Mouse (Mus musculus) embryonic facial prominence, embryonic 13.5 days (tissue): ENCODE measurements at regions not wholly inside any gene's neighbourhood (a gene's known extent, or its start where the extent isn't known, plus 50 kb on each side); places are given as distances from the start of the nearest gene placed in this dataset.

ENCODE experiments used
- ATAC-seq: fragments of 200-750 bp; cut with Nextera tagmentation; 2 replicates; pipeline ENCODE4 v1.8.0; 2017; ENCODE audit warnings: low read depth; ENCODE audit not compliant: insufficient number of reproducible peaks, insufficient read depth, low FRiP score, low TSS enrichment
- H3K27ac ChIP-seq: fragments of 300-500 bp; sonication (generic); 2 replicates; pipeline ENCODE4 v1.5.1; 2015; ENCODE audit warnings: moderate library complexity, mild to moderate bottlenecking, inconsistent platforms
- H3K27me3 ChIP-seq: fragments of 300-500 bp; sonication (generic); 2 replicates; pipeline ENCODE4 v1.6.1; 2015; ENCODE audit warnings: mild to moderate bottlenecking, inconsistent platforms
- H3K36me3 ChIP-seq: fragments of 300-500 bp; sonication (generic); 2 replicates; pipeline ENCODE4 v1.6.1; 2015; ENCODE audit warnings: mild to moderate bottlenecking, inconsistent platforms
- H3K4me1 ChIP-seq: fragments of 300-500 bp; sonication (generic); 2 replicates; pipeline ENCODE4 v1.6.1; 2015; ENCODE audit warnings: inconsistent platforms
- H3K4me2 ChIP-seq: fragments of 300-500 bp; sonication (generic); 2 replicates; pipeline ENCODE4 v1.6.1; 2015; ENCODE audit warnings: moderate library complexity, mild to moderate bottlenecking, inconsistent platforms
- H3K4me3 ChIP-seq: fragments of 300-500 bp; sonication (generic); 2 replicates; pipeline ENCODE4 v1.5.1; 2015; ENCODE audit warnings: mild to moderate bottlenecking, inconsistent platforms
- H3K9ac ChIP-seq: fragments of 300-500 bp; sonication (generic); 2 replicates; pipeline ENCODE4 v1.6.1; 2015; ENCODE audit warnings: mild to moderate bottlenecking, inconsistent platforms
- H3K9me3 ChIP-seq: fragments of 300-500 bp; sonication (generic); 2 replicates; pipeline ENCODE4 v1.6.1; 2016; ENCODE audit warnings: inconsistent platforms
- WGBS: fragments of 180-500 bp; shearing (Covaris S2); methylation state at CpG from one replicate; pipeline ENCODE4 v1.1.7; 2015; ENCODE audit warnings: mixed read lengths; 5-methylcytosine and 5-hydroxymethylcytosine counted together

DNA sequence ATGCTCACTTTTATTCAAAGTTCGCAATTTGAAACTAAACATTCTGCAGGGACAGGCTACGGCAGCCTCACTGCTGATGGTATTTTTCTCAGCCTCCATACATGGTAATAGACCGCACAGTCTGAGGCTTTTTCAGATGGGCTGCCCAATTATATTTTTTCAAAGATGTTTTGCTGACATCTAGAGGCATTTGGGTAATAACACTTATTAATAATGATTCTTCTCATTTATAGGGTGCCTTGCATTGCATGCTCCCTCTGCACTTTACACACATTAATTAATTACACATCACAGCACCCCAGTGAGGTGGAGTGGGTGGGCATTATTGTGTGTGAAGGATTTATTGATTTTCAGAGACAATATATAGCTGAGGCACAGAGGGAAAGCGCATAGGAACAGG is 644.5 kb downstream of the Pkhd1 start:
- Histone ChIP-seq H3K9ac (no peak overlapping the region), H3K27me3 (no peaks in the 10 kb centered on the region), H3K27ac (no peak overlapping the region), H3K36me3 (no peaks in the 10 kb centered on the region), H3K4me1 (peaks cover 3% of the 10 kb centered on the region; the same call in 1 of the 2 replicates), H3K9me3 (no peaks in the 10 kb centered on the region), H3K4me3 (no peak overlapping the region), H3K4me2 (no peak overlapping the region)
- WGBS: 45% methylated on average over 4 of the region's 4 CpGs
- ATAC-seq: no peak

DNA sequence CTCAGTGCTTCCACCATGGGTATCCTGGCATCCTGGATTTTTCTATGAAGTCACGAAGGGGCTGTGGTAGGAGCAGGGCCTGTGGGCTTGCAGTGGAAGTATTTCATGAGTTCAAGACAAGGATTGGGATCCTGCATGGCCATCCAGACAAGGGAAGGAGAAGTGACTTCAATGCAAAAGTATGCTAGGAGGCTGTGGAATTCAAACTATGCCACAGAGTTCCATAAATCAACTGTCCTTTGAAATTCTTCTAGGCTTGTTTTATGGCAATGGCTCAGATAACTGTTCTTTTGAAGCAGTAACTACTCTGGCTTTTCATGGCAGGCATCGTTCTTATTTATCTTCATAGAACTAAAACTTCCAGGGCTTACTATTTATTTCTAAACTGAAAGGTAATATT is 643.9 kb downstream of the Pkhd1 start:
- no peaks in the 10 kb centered on the region for H3K36me3 ChIP-seq
- H3K27me3 ChIP-seq: no peaks in the 10 kb centered on the region
- 46% methylated on average over 2 of the region's 2 CpGs for WGBS
- no peaks in the 10 kb centered on the region for H3K9me3 ChIP-seq
- H3K4me3 ChIP-seq: no peak overlapping the region
- H3K4me1 ChIP-seq: peaks cover 3% of the 10 kb centered on the region; the same call in 1 of the 2 replicates
- H3K4me2 ChIP-seq: no peak overlapping the region
- no peak overlapping the region for H3K27ac ChIP-seq
- no peak for ATAC-seq
- no peak overlapping the region for H3K9ac ChIP-seq

DNA sequence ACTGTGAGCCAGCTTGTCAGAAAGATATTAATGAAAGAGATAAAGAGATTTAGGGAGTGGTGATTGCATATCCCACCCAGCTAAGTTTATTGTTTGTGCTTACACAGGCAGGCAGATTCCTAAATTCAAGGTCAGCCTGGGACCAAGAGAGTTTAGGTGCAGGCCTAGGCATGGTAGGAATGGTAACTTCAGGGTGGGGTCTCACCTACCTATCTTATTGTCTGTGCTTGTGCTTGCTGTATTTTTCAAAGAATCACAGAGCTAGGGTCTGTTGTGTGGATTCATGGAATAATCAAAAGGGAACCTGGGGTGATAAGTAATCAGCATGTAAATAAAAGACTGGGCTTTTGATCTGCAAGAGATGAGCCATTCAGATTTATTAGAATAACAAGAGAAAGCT is 642.4 kb downstream of the Pkhd1 start:
- H3K4me1 ChIP-seq: peaks cover 3% of the 10 kb centered on the region; the same call in 1 of the 2 replicates
- H3K36me3 ChIP-seq: no peaks in the 10 kb centered on the region
- ATAC-seq: no peak
- H3K9me3 ChIP-seq: no peaks in the 10 kb centered on the region
- H3K9ac ChIP-seq: no peak overlapping the region
- H3K4me3 ChIP-seq: no peak overlapping the region
- H3K27ac ChIP-seq: no peak overlapping the region
- H3K27me3 ChIP-seq: no peaks in the 10 kb centered on the region
- H3K4me2 ChIP-seq: no peak overlapping the region

- Histone ChIP-seq H3K4me3 (no peak overlapping the region), H3K27ac (no peak overlapping the region), H3K4me2 (no peak overlapping the region), H3K9me3 (no peaks in the 10 kb centered on the region), H3K4me1 (peaks cover 6% of the 10 kb centered on the region; the same call in 1 of the 2 replicates), H3K27me3 (no peaks in the 10 kb centered on the region), H3K9ac (no peak overlapping the region), H3K36me3 (no peaks in the 10 kb centered on the region)
- ATAC-seq: no peak
- WGBS: 21% methylated on average over 1 of the region's 1 CpGs
Observed at GRCm38 (mm10) chr1:19981189-19981588, 636.7 kb downstream of the Pkhd1 start.

DNA sequence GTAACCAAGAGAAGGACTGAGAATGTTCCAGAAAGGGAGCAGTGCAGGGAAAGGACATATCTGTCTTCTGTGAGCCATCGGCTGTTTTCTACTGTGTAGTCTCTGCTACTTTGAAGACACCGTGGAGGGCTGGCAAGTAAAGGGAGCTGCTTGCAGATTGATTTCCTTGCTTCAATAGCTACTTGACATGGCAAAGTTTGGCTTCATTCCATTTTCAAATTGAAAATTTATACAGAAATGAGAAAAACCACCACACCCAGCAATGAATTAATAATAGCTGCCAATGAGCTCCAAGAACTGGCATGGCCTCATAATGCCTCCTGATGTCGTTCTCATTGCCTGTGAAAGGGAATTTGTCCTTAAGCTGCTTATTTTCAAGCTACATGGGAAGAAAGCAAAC is 635.1 kb downstream of the Pkhd1 start:
- Histone ChIP-seq H3K4me2 (no peak overlapping the region), H3K36me3 (no peaks in the 10 kb centered on the region), H3K9me3 (no peaks in the 10 kb centered on the region), H3K9ac (no peak overlapping the region), H3K27me3 (no peaks in the 10 kb centered on the region), H3K27ac (no peak overlapping the region), H3K4me1 (0 out of 2 replicates have a peak, but pooled peaks cover 3% of the 10 kb centered on the region), H3K4me3 (no peak overlapping the region)
- ATAC-seq: no peak
- 51% methylated on average over 3 of the region's 3 CpGs for WGBS

GRCm38 (mm10) chr1:19983504-19983903 is 634.4 kb downstream of the Pkhd1 start:
- no peaks in the 10 kb centered on the region for H3K36me3 ChIP-seq
- H3K9ac ChIP-seq: no peak overlapping the region

DNA sequence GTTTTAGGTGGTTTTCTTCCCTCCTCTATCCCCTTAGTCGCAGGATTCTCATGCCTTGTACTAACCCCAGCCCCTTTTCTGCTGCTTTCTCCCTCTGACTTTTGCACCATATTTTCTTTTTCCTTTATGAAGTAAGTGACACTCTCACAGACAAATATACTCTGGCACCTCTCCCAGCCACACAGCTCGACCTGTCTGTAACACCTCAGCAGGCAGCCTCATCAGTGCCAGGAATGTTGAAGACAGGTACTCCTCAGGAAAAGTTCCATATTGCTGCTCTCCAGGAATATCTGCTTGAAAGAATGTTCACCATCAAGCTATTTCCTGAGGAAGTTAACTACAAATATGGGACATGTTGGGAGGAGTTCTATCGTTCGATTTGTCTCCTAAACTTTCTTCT is 627.9 kb downstream of the Pkhd1 start:
- H3K9ac ChIP-seq: no peak overlapping the region
- H3K4me3 ChIP-seq: no peak overlapping the region
- no peaks in the 10 kb centered on the region for H3K36me3 ChIP-seq
- WGBS: 83% methylated on average over 4 of the region's 4 CpGs
- no peak overlapping the region for H3K27ac ChIP-seq
- no peaks in the 10 kb centered on the region for H3K4me1 ChIP-seq
- ATAC-seq: no peak
- no peak overlapping the region for H3K4me2 ChIP-seq
- H3K9me3 ChIP-seq: no peaks in the 10 kb centered on the region
- no peaks in the 10 kb centered on the region for H3K27me3 ChIP-seq

More at GRCm38 (mm10) chr1:19983504-19983903, 634.4 kb downstream of the Pkhd1 start:
- no peak overlapping the region for H3K4me3 ChIP-seq
- no peak for ATAC-seq
- no peaks in the 10 kb centered on the region for H3K27me3 ChIP-seq
- H3K4me1 ChIP-seq: 0 out of 2 replicates have a peak, but pooled peaks cover 3% of the 10 kb centered on the region
- no peak overlapping the region for H3K27ac ChIP-seq
- no peaks in the 10 kb centered on the region for H3K9me3 ChIP-seq
- H3K4me2 ChIP-seq: no peak overlapping the region
- 51% methylated on average over 2 of the region's 2 CpGs for WGBS
